Mouse (Mus musculus): ENCODE results near the gene Apol7a. TPM values are rescaled to one million over a fixed set of nuclear protein-coding genes. Genes with fewer than 3 reads are reported as not detected.
A peak's percentile ranks its signal among the peaks of the same experiment; 100 is the strongest.

Apol7a gene
- polyA plus RNA-seq, 1 experiment from 2014 or later: not detected

DNA sequence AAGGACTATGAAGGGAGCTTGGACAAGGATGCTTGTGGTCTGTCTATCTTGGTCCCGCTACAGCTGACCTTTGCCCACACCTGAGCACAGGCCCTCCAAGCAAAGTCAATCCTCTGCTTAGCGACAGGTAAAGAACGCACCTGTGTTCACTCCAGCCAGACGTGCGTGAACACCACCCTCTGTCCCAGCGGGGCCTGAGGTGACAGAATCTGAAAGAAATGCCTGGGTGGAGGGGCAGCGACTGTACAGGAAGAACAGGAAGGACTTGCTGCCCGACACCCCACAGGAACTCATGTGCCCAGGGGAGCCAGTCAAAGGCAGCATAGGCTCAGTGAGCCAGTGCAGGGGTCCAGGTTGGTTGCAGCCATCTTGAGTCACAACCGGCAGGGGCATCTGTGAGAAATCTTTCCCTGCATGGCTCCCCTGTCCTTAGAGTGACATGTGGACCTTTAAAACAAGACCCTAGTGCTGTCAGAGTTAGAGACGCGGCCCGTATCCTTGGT is 30.0 kb downstream of the Apol7a start:
- H3K4me2 ChIP-seq: peak overlapping the region; percentile 29; the same call in 1 of the 2 replicates
- no peak for ATAC-seq (ENCODE audit: low FRiP score)
- H3K9me3 ChIP-seq: no peaks in the 10 kb centered on the region
- no peak overlapping the region for H3K4me3 ChIP-seq
- no peaks in the 10 kb centered on the region for H3K27me3 ChIP-seq
- peak overlapping the region; percentile 57; the same call in 1 of the 2 replicates for H3K9ac ChIP-seq
- peak overlapping the region; percentile 50; the same call in 1 of the 2 replicates for H3K27ac ChIP-seq
- 84% methylated on average over 12 of the region's 12 CpGs for WGBS
- H3K36me3 ChIP-seq: no peaks in the 10 kb centered on the region
- H3K4me1 ChIP-seq (replicated peaks): peaks cover 34% of the 10 kb centered on the region

DNA sequence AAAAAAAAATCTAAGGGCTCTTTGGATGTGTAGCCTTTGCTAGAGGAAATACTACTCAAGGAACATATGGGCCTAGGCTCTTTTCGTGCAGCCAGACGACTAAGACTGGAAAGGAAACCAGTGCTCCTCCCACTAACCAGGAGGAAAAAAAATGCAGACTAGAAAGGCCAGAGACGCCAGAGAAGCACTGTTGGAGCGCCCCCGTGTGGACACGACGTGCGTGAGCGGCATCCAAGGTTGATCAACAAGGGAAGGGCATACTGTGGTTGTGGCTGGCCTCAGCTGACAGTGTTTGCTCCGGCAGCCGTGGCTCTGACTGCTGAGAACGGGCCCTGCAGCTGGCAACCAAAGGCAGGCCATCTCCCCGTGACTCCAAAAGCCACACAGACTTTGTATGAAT is 30.8 kb downstream of the Apol7a start:
- Histone ChIP-seq H3K36me3 (no peaks in the 10 kb centered on the region), H3K4me1 (replicated peaks) (peaks cover 42% of the 10 kb centered on the region), H3K27ac (peak overlapping the region; percentile 82), H3K9ac (0 out of 2 replicates have a peak overlapping the region, but pooled peaks have one; percentile 57), H3K27me3 (no peaks in the 10 kb centered on the region), H3K4me3 (no peak overlapping the region), H3K4me2 (peak overlapping the region; percentile 29; the same call in 1 of the 2 replicates), H3K9me3 (no peaks in the 10 kb centered on the region)
- peak; percentile 64; the same call in 1 of the 2 replicates for ATAC-seq (ENCODE audit: low FRiP score)
- under 1% methylated on average over 13 of the region's 13 CpGs for WGBS

- peaks cover 48% of the 10 kb centered on the region for H3K4me1 ChIP-seq (replicated peaks)
- no peaks in the 10 kb centered on the region for H3K36me3 ChIP-seq
- H3K9me3 ChIP-seq: no peaks in the 10 kb centered on the region
- H3K27me3 ChIP-seq: no peaks in the 10 kb centered on the region
- 42% methylated on average over 8 of the region's 8 CpGs for WGBS
- no peak overlapping the region for H3K4me3 ChIP-seq
- no peak for ATAC-seq (ENCODE audit: low FRiP score)
- no peak overlapping the region for H3K4me2 ChIP-seq
- H3K27ac ChIP-seq: peak overlapping the region; percentile 82
- H3K9ac ChIP-seq: no peak overlapping the region
These were observed 31.4 kb downstream of the Apol7a start for GRCm38 (mm10) chr15:77367504-77367903.

DNA sequence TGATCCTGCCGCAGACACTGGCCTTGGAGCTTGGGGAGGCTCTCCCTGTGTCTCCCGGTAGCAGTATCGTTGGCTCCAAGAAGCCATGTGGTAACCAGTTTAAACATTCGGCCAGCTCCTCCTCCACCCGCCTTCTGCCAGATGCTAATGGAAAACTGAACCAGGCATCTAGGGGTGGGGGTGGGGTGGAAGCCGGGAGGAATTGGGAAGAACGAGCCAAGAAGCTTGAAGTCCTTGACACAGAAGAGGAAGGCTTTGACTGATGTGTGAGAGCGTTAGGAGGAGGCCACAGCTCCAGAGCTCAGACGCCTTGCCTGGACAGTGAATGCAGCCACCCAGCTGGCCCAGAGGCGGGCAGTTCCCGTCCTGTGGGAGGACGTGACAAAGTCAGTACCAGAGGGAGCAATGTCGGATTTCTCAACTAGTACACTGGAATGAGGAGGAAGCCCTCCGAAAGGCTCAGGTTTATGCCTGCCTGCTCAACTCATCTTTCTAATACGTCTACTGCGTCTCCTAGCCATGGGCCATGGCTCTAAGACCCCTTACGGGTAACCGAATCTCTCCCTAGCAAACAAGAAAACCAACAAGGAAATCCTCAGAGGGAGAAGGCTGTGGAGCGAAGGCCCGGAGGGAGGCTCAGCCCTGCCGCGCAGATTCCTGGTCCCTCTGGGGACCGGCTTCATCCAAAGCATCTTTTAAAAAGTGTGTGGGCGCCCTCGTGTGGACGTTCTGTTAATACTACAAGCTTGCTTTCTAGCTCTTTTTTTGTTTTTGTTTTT is 32.0 kb downstream of the Apol7a start:
- WGBS: 2% methylated on average over 26 of the region's 26 CpGs
- H3K27ac ChIP-seq: peak overlapping the region; percentile 82
- H3K4me3 ChIP-seq: peak overlapping the region; percentile 33
- peak overlapping the region; percentile 60 for H3K9ac ChIP-seq
- H3K36me3 ChIP-seq: no peaks in the 10 kb centered on the region
- peak overlapping the region; percentile 60 for H3K4me2 ChIP-seq
- ATAC-seq (ENCODE audit: low FRiP score): peak; percentile 62; the same call in 1 of the 2 replicates
- H3K27me3 ChIP-seq: no peaks in the 10 kb centered on the region
- H3K4me1 ChIP-seq (replicated peaks): peaks cover 50% of the 10 kb centered on the region
- H3K9me3 ChIP-seq: no peaks in the 10 kb centered on the region

DNA sequence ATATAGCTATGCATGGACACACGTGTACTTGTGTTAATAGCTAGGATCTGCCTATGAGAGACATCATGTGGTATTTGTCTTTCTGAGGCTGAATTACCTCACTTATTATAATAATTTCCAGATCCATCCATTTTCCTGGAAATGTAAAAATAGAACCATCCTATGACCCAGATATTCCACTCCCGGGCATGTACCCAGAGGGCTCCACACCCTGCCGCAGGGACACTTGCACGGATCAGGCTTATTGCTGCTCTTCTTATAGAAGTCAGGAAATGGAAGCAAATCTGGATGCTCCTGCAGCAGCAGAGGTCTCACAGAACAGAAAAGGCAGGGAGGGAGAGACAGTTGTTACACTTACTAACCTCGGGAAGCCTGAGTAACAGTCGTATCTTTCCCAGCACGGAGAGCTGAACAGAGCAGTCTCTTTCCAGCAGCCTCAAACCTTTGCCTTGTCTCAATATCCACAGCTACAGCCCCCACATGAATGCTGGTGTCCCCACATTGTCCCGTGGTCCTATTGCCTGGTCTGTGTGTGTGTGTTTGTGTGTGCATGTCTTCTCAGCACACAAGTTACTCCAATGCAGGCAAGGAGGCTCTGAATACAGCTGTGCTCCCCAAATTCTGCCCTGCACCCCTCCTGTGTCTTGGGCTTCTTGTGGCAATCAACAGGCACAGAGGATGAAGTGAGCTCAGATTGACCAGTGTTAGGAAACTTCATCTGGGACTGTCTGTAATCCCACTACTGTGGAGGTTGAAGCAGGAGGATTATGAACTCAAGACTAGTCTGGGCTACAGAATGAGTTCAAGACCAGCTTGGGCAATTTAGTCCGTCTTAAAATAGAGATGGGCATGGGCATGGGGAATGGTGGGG is 33.0 kb downstream of the Apol7a start:
- no peak for ATAC-seq (ENCODE audit: low FRiP score)
- Histone ChIP-seq H3K4me1 (replicated peaks) (peaks cover 50% of the 10 kb centered on the region), H3K9ac (no peak overlapping the region; the same call in 1 of the 2 replicates), H3K27me3 (no peaks in the 10 kb centered on the region), H3K27ac (peak overlapping the region; percentile 82), H3K4me3 (no peak overlapping the region), H3K36me3 (no peaks in the 10 kb centered on the region), H3K4me2 (peak overlapping the region; percentile 60), H3K9me3 (no peaks in the 10 kb centered on the region)
- WGBS: 59% methylated on average over 9 of the region's 9 CpGs

DNA sequence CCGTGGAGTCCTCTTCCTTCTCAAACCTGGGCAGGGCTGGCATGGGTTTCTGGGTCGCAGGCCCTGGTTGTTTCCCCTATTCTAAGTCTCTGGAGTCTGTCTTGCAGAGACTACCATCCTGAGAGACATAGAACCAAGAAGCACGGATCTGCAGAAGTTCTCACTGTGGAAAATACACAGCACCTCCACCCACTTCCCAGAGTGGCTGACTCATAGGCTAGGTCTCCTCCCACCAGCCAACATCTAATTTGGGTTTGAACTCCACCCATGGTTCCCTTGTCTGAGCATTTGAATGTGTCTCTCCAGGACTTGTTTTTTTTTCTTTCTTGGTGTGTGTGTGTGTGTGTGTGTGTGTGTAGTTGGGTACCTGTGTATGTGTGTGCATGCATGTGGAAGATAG is 34.9 kb downstream of the Apol7a start:
- Histone ChIP-seq H3K27me3 (no peaks in the 10 kb centered on the region), H3K36me3 (no peaks in the 10 kb centered on the region), H3K9me3 (no peaks in the 10 kb centered on the region), H3K4me2 (no peak overlapping the region), H3K4me1 (replicated peaks) (peaks cover 56% of the 10 kb centered on the region), H3K4me3 (no peak overlapping the region), H3K27ac (peak overlapping the region; percentile 74), H3K9ac (no peak overlapping the region)
- 74% methylated on average over 3 of the region's 3 CpGs for WGBS
- no peak for ATAC-seq (ENCODE audit: low FRiP score)

- H3K9ac ChIP-seq: no peak overlapping the region
- no peak overlapping the region for H3K4me2 ChIP-seq
- peak overlapping the region; percentile 74 for H3K27ac ChIP-seq
- H3K9me3 ChIP-seq: no peaks in the 10 kb centered on the region
- peaks cover 55% of the 10 kb centered on the region for H3K4me1 ChIP-seq (replicated peaks)
- 13% methylated on average over 6 of the region's 6 CpGs for WGBS
- no peak for ATAC-seq (ENCODE audit: low FRiP score)
- H3K36me3 ChIP-seq: no peaks in the 10 kb centered on the region
- no peaks in the 10 kb centered on the region for H3K27me3 ChIP-seq
- no peak overlapping the region for H3K4me3 ChIP-seq
These were observed 35.3 kb downstream of the Apol7a start for GRCm38 (mm10) chr15:77363578-77363977.

DNA sequence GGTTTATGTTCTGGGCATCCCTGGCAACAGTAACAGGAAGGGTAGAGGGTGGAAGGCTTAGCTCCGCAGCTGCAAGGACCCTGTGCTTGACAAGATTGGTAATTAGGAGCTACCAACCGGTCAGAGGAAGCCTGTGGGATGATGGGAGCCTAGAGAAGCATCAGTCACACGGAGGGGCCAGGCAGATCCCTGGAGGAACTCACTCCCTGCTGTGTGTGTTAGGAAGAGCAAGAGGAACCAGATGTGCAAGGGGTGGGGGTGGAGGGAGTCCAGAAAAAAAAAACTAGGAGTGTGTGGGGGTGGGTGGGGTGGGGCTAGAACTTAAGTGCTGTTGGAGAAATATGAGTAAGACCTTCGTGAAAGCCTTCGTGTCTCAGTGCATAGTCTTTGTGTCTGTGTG is 36.0 kb downstream of the Apol7a start:
- Histone ChIP-seq H3K9ac (no peak overlapping the region), H3K4me3 (no peak overlapping the region), H3K4me1 (replicated peaks) (peaks cover 53% of the 10 kb centered on the region), H3K9me3 (no peaks in the 10 kb centered on the region), H3K27ac (peak overlapping the region; percentile 63), H3K36me3 (no peaks in the 10 kb centered on the region), H3K4me2 (no peak overlapping the region), H3K27me3 (no peaks in the 10 kb centered on the region)
- ATAC-seq (ENCODE audit: low FRiP score): no peak
- 34% methylated on average over 5 of the region's 5 CpGs for WGBS

- no peaks in the 10 kb centered on the region for H3K9me3 ChIP-seq
- WGBS: 95% methylated on average over 8 of the region's 8 CpGs
- no peak overlapping the region for H3K4me2 ChIP-seq
- no peak for ATAC-seq (ENCODE audit: low FRiP score)
- peak overlapping the region; percentile 79 for H3K27ac ChIP-seq
- no peak overlapping the region for H3K4me3 ChIP-seq
- H3K36me3 ChIP-seq: no peaks in the 10 kb centered on the region
- no peaks in the 10 kb centered on the region for H3K27me3 ChIP-seq
- peaks cover 53% of the 10 kb centered on the region for H3K4me1 ChIP-seq (replicated peaks)
- no peak overlapping the region for H3K9ac ChIP-seq
These were observed 39.0 kb downstream of the Apol7a start for GRCm38 (mm10) chr15:77359905-77360304.

DNA sequence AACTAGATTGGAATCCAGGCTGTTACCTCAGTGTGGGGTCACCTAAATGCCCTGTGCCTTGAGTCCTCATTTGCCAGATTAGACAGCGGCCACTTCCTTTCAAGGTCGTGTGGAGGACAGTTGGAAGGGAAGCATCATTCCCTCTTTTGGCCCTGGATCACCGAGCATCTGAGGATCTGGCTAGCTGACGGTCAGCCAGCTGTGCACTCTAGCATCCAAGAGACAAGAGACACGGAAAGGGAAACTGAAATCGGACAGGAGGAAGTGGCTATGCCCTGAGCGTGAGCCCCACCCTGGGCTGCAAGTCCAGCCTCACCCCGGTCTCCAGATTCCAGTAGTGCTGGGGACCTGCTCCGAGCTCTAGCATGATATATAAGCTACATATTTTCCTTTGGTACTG is 39.4 kb downstream of the Apol7a start:
- H3K36me3 ChIP-seq: no peaks in the 10 kb centered on the region
- no peaks in the 10 kb centered on the region for H3K27me3 ChIP-seq
- H3K4me2 ChIP-seq: peak overlapping the region; percentile 53
- WGBS: 65% methylated on average over 9 of the region's 9 CpGs
- H3K27ac ChIP-seq: peak overlapping the region; percentile 79
- ATAC-seq (ENCODE audit: low FRiP score): no peak
- H3K4me3 ChIP-seq: no peak overlapping the region
- H3K9ac ChIP-seq: peak overlapping the region; percentile 75
- H3K9me3 ChIP-seq: no peaks in the 10 kb centered on the region
- peaks cover 57% of the 10 kb centered on the region for H3K4me1 ChIP-seq (replicated peaks)

- Histone ChIP-seq H3K4me1 (replicated peaks) (peaks cover 60% of the 10 kb centered on the region), H3K9ac (peak overlapping the region; percentile 75), H3K4me3 (peak overlapping the region; percentile 31), H3K9me3 (no peaks in the 10 kb centered on the region), H3K27ac (peak overlapping the region; percentile 79), H3K27me3 (no peaks in the 10 kb centered on the region), H3K36me3 (no peaks in the 10 kb centered on the region), H3K4me2 (peak overlapping the region; percentile 53)
- WGBS: 10% methylated on average over 6 of the region's 6 CpGs
- peak; percentile 22; the same call in 1 of the 2 replicates for ATAC-seq (ENCODE audit: low FRiP score)
These were observed 39.8 kb downstream of the Apol7a start for GRCm38 (mm10) chr15:77359084-77359483.

Data from hindbrain, embryonic 13.5 days (tissue).